Mouse (Mus musculus): ENCODE data around the gene Olfr1280. TPM values are rescaled to one million over a fixed set of nuclear protein-coding genes. Genes with fewer than 3 reads are reported as not detected.

Gene Olfr1280
- polyA plus RNA-seq, 1 experiment from 2014 or later, result not detected

Other genes starting within 250 kb of the Olfr1280 start
- not detected in 2 replicates for gene Gm13941, start 208.0 kb upstream of the Olfr1280 start, polyA plus RNA-seq (2016; fragmentation: Nextera tagmentation; extraction: Ambion mirVana)
- not detected in 2 replicates for gene Gm15130, start 161.1 kb upstream of the Olfr1280 start, polyA plus RNA-seq (2016; fragmentation: Nextera tagmentation; extraction: Ambion mirVana)
- not detected in 2 replicates for gene 4930430A15Rik, start 84.4 kb upstream of the Olfr1280 start, polyA plus RNA-seq (2016; fragmentation: Nextera tagmentation; extraction: Ambion mirVana)
- not detected in 2 replicates for gene Olfr1275, start 78.7 kb upstream of the Olfr1280 start, polyA plus RNA-seq (2016; fragmentation: Nextera tagmentation; extraction: Ambion mirVana)
- gene Olfr1276, start 59.5 kb upstream of the Olfr1280 start, polyA plus RNA-seq (2016; fragmentation: Nextera tagmentation; extraction: Ambion mirVana), result not detected in 2 replicates
- gene Olfr1277, start 39.9 kb upstream of the Olfr1280 start, polyA plus RNA-seq (2016; fragmentation: Nextera tagmentation; extraction: Ambion mirVana), result not detected in 2 replicates
- not detected in 2 replicates for gene Olfr1278, start 23.9 kb upstream of the Olfr1280 start, polyA plus RNA-seq (2016; fragmentation: Nextera tagmentation; extraction: Ambion mirVana)
- gene Olfr1279, start 13.4 kb upstream of the Olfr1280 start, polyA plus RNA-seq (2016; fragmentation: Nextera tagmentation; extraction: Ambion mirVana), result not detected in 2 replicates
- not detected in 2 replicates for gene Olfr1281, start 12.5 kb downstream of the Olfr1280 start, polyA plus RNA-seq (2016; fragmentation: Nextera tagmentation; extraction: Ambion mirVana)
- not detected in 2 replicates for gene Olfr1282, start 22.1 kb downstream of the Olfr1280 start, polyA plus RNA-seq (2016; fragmentation: Nextera tagmentation; extraction: Ambion mirVana)
- not detected in 2 replicates for gene Olfr1283, start 52.8 kb downstream of the Olfr1280 start, polyA plus RNA-seq (2016; fragmentation: Nextera tagmentation; extraction: Ambion mirVana)
- gene Olfr1284, start 61.5 kb downstream of the Olfr1280 start, polyA plus RNA-seq (2016; fragmentation: Nextera tagmentation; extraction: Ambion mirVana), result not detected in 2 replicates
- not detected in 2 replicates for gene Olfr1286, start 109.1 kb downstream of the Olfr1280 start, polyA plus RNA-seq (2016; fragmentation: Nextera tagmentation; extraction: Ambion mirVana)
- gene Olfr1287, start 135.1 kb downstream of the Olfr1280 start, polyA plus RNA-seq (2016; fragmentation: Nextera tagmentation; extraction: Ambion mirVana), result not detected in 2 replicates
- not detected in 2 replicates for gene Olfr1288, start 160.1 kb downstream of the Olfr1280 start, polyA plus RNA-seq (2016; fragmentation: Nextera tagmentation; extraction: Ambion mirVana)
- not detected in 2 replicates for gene Olfr1289, start 166.8 kb downstream of the Olfr1280 start, polyA plus RNA-seq (2016; fragmentation: Nextera tagmentation; extraction: Ambion mirVana)
- gene Olfr1290, start 179.8 kb downstream of the Olfr1280 start, polyA plus RNA-seq (2016; fragmentation: Nextera tagmentation; extraction: Ambion mirVana), result not detected in 2 replicates
- not detected in 2 replicates for gene Olfr1291-ps1, start 183.2 kb downstream of the Olfr1280 start, polyA plus RNA-seq (2016; fragmentation: Nextera tagmentation; extraction: Ambion mirVana)
- not detected in 2 replicates for gene Olfr1293-ps, start 211.2 kb downstream of the Olfr1280 start, polyA plus RNA-seq (2016; fragmentation: Nextera tagmentation; extraction: Ambion mirVana)
- gene Olfr1294, start 226.3 kb downstream of the Olfr1280 start, polyA plus RNA-seq (2016; fragmentation: Nextera tagmentation; extraction: Ambion mirVana), result not detected in 2 replicates